Mouse (Mus musculus) adrenal gland, adult 8-10 months (tissue): ENCODE results near the gene Gm20458. TPM values are rescaled to one million over a fixed set of nuclear protein-coding genes. Genes with fewer than 3 reads are reported as not detected.

ENCODE experiments used
- DNase-seq: peaks from one replicate; pipeline ENCODE4 v3.0.0; 2022
- total RNA-seq, 4 experiments: library from RNA; stranded (reverse); gene quantifications; 2 replicates each; pipeline ENCODE4 v1.2.4; 2022

Gm20458 gene
- total RNA-seq = 1 to 10 TPM in 3 of 4 experiments, not detected in 1; 2.3 to 7.3 (median 4.6) TPM

DNA sequence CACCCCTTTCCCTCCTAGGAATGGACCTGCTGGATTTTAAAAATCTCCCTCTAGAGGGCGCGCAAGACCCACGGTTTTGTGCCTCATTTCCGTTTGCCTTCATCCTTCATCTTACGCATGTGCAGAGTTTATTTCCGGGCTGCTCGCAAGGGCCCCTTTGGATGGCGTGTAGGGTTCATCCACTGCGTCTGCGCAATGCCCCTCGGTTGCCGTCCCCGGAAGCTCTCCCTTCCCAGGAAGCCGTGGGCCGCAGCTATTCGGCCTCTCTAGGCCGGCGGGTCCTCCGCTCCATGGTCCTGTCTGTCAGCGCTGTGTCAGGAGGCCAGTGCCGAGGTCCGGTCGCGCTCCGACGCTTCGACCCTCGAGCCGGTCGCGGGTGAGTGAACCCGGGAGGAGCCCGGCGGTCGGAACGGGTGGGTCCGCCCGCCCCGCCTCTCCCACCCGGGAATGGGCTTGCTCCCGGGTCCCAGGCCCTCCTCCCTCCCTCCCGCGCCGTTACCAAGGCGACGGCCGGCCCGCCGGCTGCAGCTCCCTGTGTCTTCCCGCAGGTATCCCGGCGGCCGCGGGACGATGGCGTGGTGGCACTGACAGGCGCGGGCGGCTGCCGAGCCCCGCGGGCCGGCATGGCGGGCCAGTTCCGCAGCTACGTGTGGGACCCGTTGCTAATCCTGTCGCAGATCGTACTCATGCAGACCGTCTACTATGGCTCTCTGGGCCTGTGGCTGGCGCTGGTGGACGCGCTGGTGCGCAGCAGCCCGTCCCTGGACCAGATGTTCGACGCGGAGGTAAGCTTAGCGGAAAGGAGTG is at the start of gene Gm20458:
Gm20458 (plus strand) TSS at position 223 of the 807 bp plus-strand sequence.
- peak; percentile 97 for DNase-seq

DNA sequence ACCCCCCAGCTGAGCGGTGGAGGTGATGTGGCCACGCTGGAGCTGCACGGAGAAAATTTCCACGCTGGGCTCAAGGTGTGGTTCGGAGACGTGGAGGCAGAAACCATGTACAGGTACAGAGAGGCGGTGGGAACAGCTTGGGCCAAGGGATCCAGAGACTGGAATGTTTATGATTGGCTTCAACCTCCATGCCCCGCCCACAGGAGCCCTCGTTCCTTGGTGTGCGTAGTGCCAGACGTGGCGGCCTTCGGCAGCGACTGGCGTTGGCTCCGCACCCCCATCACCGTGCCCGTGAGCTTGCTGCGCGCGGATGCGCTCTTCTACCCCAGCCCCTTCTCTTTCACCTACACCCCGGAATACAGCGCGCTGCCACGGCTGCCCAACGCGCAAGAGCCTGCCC is 46.6 kb upstream of the Gm20458 start:
- no peak for DNase-seq

DNA sequence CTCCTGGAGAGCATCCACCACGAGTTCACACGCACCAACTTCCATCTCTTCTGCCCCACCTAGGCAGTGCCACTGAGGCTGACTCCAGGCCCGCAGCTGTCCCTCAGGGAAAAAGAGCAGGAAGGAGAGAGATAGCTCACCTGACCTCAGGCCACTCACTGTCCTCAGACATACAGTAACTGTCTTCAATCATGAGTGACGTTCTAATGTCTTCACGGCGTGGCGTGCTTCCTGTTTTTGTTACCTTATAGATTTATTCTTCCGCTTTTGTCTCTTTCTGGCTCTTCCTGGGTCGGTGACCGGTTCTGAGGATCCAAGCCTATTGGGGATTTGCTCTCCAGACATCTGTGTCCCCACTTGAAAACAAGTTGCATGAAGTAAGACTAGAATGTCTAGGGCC is 46.2 kb upstream of the Gm20458 start:
- no peak for DNase-seq

DNA sequence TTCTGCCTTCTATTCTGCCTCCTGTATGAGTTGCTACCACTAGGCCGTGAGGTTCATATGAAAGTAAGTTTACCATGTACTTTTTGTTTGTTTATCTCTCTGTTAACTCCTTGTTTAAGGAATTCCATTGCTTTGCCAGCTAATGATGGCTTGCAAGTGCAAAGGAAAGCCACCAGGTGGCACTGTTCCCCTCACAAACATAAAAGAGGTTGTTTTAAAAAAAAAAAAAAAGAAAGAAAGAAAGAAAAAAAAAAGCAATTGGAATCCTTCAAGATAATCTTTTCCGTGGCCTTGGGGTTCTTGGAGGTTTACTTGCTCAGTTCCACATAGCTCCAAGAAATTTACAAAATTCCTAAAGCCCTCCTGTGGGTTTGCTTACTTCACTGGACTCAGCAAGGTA is 43.6 kb upstream of the Gm20458 start:
- no peak for DNase-seq

DNA sequence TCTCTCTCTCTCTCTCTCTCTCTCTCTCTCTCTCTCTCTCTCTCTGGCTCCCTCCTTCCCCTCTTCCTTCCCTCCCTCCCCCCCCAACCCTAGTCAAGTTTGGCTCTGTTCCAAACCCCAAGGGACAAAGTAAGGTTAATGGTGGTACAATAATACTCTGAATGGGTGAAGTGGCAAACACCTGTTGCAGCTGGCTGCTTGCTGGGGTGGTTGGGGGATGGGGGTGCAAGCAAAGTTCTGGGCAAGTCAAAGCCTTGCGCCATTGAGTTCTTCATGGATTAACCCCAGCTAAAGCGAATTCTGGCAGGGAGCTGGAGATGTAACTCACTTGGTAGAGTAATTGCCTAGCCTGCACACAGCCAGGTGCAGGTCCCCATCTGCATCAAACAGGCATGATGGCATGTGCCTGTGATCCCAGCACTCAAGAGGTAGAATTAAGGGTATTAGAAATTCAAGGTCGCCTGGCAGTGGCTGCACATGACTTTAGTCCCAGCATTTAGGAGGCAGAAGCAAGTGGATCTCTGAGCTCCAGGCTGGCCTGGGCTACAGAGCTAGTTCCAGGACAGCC is 42.4 kb upstream of the Gm20458 start:
- DNase-seq = no peak

DNA sequence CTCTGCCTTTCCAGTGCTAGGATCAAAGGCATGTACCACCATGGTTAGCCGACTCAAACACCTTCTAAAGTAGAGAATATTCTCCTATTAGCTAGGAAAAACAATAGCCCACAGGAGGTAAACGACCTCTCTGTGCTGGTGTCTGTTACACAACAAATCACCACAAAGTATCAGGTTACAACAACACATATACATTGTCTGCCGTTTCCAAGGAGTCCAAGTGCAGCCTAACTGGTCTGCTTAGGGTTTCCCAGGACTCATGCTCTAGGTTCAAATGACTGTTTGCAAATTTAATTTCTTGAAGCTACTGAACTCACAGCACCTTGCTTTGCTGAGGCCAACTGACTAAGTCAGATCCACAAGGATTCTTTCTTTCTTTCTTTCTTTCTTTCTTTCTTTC is 41.3 kb upstream of the Gm20458 start:
- no peak for DNase-seq

DNA sequence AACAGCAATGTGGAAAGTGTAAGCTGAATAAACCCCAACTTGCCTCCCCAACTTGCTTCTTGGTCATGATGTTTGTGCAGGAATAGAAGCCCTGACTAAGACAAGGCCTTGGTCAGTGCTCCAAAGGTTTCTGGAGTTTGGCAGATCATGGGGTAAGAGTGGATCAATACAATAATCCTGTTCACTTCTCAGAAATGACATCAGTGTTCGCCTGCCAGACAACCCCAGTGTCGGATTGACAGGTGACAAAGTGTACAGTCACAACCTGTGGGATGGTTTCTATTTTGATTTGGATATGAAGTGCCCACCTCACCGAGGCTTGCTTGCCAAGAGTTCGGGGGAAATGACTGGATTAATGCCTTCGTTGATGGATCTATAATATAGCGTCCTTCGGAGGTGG is 39.5 kb upstream of the Gm20458 start:
- DNase-seq = no peak

DNA sequence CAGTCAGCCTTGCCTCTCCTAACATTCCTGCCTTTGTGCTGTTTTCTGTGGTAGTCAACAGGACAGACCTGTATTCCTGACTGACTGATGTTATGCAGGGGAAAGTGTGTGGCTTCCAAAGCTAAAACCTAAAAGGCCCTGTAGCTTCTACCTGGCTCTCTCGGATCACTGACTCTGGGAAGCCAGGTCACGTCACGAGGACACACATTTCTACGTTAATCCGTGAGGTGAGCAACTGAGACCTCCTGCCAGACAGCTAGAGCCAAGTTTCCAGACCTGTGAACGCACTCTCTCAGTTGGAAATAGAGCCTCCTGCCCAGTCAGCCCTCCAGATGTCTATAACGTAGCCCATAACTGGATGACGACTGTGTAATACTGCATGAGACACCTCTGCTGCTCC is 38.8 kb upstream of the Gm20458 start:
- no peak for DNase-seq

DNA sequence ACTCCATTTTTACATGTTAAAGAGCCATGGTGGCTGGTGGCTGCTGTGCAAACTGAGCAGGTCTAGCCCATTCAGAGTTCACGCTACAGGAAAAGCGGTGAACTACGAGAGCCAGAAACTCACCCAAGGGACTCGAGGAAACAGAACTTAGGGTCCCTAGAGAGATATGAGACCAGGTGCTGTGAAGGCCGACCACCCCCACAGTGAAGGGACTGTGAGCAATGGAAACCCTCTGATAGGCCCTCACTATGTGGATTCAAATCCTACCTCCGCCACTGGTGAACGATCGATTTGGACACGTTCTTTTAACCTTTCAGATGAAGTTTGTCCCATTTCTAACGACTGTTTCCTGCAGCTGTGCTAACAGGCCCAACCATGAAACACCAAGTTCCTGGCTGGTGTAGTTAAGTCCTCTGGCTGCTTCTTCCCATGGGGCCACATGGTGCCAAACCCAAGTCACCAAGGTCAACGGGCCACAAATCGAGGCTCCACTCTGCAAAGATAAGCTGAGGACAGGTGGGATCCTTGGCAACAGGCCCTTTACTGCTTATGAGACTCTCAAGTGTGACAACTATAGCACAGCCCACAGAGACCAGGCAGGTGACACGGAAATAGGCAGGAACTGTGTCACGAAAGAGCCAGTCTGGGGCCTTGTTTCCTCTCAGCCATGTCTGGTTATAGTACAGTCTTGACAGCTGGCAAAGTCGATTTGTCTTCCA is 37.9 kb upstream of the Gm20458 start:
- DNase-seq = no peak

DNA sequence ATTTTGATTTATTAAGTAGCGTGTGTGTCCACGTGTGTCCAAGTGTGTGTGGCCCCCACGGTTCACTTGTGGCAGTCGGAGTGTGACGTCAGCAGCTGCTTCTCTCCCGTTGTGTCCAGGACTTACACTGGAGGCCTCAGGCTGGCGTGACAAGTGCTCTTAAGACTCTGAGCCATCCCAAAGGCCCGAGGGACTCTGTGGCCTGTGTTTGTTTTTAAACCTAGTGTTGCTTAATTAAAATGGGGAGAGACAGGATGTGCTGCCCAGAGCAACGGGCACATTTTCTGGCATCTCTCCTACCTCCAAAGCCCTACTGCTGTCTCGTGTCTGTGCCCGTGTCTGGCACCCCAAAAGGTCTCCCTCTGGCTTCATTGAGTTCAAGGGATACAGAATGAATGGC is 37.3 kb upstream of the Gm20458 start:
- DNase-seq = no peak

DNA sequence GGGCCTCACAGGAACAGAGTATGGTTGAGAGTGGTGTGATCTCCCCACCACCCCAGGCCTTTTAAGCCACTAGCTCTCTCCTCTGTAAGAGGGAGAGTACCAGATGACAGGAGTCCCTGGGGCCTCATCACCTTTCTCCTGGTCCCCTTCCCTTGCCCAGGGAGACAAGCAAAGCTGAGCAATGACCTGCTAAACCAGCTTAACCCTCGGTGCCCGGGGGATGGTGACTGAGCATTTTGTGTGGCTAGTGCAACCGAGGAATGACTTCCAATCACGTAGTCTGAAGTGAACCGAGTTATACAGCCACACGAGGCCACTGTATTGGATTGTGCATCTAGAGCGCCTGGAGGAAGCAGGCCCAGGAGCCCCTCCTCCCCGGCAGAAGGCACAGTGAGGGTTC is 36.4 kb upstream of the Gm20458 start:
- DNase-seq = no peak

DNA sequence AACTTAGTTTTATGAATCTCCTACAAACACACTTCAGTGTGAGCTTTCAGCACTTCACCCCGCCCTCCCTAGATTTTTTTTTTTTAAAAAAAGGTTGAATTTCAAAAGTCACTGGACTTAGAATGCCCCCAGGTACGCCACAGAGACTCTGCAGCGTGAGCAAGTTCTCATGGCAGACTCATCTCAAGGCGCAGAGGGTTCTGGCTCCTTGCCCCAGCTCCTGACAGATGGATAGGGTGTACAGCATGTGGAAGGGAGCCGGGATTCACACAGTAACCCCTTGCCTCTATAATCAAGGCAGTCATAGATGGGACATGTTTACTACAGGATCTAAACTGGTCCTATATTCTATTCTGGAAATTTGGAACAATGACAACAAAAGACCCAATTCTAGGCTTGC is 35.4 kb upstream of the Gm20458 start:
- no peak for DNase-seq

DNA sequence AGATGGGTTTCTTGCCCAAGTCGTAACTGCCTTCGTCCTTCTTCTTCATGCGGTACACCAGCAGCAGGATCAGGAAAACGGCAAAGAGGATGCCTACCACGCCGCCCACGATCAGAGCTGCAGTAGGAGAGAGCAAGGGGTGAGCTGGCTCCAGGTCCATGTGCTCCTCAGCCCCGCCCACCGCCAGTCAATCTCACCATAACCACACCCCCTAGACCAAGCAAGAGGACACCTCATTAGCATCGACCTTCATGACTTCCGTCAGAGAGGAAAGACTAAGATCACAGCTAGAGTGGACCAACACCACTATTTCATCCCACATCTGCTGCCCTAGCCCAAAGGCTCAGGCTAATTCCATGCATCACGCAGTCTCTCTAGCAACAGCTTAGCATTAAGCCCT is 34.6 kb upstream of the Gm20458 start:
- no peak for DNase-seq

DNA sequence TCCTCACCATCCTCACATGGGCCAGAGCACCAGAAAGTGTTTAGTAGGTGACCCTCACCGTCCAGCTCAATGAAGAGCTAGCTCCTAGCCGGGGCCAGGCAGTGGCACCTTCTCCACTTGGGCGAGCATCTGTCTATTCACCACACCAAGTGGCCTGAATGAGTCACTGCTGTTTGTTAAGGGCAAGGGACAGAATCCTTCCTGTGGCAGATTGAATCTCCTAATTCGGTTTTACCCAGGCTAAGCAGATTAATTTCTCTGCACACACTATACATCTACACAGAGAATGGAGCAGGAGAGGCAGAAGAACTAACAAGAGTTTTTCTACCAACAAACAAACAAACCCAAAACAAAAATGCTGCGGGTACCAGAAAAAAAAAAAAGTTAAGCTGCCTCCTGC is 33.8 kb upstream of the Gm20458 start:
- DNase-seq = no peak

DNA sequence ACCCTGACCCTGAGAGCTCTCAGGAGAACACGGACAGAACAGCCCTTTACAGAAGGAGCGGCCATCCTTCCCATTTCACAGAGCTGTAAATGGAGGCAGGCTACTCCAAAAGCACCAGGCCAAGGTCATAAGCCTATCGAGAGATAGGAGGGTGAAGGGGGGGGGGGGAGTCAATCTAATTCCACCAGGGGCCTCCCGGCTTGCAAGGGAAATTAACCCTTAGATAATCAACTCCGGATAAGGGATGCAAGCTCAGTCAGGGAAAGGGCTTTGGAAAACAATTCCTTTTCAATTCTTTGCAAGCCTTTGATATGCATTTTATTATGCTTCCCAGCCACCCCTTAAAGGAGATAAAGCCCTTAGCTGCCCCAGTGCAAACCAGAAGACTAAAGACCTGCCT is 32.3 kb upstream of the Gm20458 start:
- DNase-seq = no peak

DNA sequence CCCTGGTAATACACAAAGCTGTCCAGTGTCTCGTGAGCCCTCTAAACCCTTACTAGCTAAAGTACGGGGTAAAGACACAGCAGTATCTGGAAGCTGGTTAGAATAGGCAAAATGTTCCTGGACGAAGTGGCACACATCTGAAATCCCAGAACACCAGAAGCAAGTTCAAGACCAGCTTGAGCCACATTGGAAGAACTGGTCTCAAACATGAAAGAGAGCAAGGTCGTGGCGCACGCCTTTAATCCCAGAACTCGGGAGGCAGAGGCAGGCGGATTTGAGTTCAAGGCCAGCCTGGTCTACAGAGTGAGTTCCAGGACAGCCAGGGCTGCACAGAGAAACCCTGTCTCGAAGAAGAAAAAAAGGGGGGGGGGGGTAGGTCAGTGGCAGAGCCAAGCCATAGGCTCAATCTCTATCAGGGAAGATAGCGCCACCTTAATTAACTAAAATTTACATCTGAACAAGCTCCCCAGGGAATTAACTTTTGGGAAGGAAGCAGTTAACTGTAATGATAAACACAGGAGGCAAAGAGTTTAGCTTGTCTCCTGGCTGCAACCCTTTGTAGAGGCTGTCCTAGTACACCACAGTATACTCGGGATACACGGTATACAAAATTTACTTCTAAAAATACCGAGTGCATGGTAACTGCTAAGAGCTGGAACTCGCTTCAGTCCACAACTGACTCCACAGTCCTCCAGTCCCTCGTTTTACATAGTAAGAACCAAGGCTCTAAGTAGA is 30.7 kb upstream of the Gm20458 start:
- DNase-seq = no peak

DNA sequence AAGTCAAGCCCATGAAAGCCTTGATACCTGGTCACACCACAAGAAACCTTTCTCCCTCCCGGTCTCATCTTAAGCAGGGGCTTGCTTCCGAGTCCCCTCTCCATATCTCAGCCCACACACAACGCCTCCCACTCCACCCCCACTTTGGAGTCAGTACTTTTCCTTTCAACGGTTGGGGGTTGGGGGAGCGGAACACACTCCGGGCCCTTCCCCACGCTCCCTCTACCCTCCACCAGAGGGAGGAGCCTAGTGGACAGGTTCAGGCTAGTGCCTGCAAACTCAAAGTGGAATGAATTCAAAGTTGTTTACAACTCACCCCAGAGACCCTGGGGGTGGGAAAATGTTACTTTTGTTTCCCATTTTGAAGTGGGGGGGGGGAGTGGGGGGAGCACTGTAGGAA is 30.1 kb upstream of the Gm20458 start:
- DNase-seq = no peak

DNA sequence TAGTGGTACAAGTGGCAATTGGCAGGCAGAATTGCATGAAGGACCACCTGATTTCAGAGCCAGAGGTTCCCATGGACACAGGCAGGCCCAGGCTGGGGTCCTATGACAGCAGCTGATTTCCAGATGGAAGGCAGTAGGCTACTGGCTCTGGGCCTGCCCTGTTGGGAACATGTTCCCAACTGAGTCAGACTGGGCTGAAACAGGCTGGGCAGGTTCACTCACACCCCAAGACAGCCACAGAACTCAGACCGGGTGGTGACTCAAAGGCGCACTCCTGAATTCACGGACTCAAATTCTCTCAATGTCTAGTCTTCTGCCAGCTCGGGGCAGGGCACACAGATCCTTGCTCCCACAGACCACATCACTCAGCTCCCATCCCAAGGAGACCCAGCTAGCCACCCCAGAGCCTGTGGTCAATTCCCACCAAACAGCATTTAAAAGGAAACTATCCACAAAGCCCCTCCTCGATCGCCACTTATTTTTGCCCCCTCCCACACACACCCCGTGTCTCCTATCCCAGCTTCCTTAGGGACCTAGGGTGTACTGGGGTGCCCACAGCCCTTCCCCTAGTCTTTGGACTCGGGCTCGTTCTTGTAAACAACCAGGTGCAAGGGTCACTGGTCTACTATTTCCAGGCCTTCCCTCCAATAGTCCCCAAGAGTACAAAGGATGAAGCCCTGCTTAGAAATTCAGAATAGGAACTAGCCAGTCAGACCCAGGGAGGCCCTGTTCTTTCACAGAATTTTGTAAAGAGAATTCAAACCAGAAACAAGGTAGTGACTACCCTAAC is 28.9 kb upstream of the Gm20458 start:
- DNase-seq = no peak

DNA sequence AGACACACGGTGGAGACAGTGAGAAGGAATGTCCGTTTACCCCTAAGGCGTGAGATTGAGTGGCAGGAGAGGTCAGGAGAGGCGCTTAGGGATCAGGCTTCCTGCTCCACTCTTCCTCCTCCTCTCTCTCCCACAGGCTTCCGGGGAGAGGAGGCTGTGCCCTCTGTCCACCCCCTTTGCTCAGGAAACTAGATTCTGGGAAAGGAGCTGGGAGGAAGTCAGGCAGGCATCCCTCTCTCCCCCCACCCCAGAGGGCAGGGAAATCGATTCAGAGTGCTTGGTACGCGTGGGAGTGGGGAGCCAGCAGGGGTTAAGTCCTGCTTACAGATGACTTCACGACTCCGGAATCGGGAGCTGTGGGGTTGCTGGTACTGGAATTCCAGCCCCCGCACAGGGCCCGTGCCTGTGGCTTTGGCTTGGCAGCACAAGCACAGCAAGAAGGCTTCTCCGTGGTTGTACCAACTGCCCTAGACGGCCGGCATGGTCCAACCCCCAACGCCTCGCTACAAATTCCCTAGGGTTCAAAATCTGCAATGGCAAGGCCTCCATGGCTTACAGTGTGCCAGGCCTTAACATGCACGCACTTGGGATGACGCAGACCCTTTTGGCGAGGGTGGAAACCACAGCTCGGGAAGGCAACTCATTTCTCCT is 28.1 kb upstream of the Gm20458 start:
- no peak for DNase-seq

DNA sequence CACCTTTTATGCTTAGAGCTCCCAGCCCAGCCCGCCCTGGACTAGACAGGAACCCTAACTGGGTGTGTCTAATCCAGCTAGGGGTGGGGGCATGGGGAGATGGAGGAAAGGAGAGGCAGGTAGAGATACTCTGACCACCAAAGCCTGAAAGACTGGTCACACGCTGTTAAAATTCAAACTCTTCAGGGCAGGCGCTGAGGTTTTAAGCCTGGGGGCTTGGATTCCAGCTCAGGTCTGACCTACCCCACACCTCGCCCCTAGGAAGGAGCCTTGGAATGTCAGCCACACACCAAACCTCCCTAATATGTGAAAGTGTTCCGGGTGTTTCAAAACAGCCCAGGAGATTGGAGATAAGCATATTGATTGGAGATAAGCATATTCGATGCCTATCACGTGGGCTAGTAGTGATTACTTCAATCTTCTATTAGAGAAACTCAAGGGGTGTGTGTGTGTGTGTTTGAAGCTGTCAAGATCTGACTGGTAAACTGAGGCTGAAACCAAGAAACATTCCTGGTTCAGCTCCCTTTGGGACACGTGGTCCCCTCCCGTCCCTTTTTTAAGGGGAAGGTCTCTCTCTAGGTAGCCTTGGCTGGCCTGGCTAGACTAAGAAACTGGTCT is 27.4 kb upstream of the Gm20458 start:
- DNase-seq = no peak

DNA sequence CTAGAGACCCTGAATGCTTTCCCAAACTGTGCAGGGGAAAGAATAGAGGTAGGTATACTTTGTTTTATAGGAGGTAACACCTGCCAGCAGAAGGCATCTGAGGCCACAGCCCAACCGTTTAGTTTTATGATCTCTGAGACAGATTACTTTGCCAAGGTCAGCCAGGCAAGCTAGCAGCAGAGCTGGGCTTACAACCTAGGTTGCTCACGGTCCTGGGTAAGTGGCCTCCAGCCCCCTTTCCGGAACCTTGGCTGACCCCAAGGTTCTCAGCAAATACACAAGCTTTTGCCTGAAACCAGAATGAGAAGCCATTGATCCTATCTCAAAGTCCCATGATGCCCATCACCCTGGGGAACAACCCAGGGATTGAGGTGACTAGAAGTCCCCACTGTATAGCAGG is 26.1 kb upstream of the Gm20458 start:
- DNase-seq = no peak
